Mouse (Mus musculus) forebrain, embryonic 14.5 days (tissue): Measurements from ENCODE around the gene Tspan9. TPM values are rescaled to one million over a fixed set of nuclear protein-coding genes. Genes with fewer than 3 reads are reported as not detected.

Source experiments
- ATAC-seq: fragments of 200-750 bp; cut with Nextera tagmentation; 2 replicates; pipeline ENCODE4 v1.8.0; 2017; ENCODE audit warnings: mild to moderate bottlenecking, moderate library complexity
- DNase-seq: peaks from one replicate; pipeline ENCODE4 v3.0.0-alpha.2; 2015; ENCODE audit warnings: low spot score
- H3K27ac ChIP-seq: fragments of 300-500 bp; sonication (generic); 2 replicates; pipeline ENCODE4 v1.5.1; 2014; ENCODE audit warnings: low read depth, mild to moderate bottlenecking, control low read depth, low read length, moderate library complexity
- H3K27me3 ChIP-seq: fragments of 300-500 bp; sonication (generic); replicated peaks from 2 replicates; pipeline ENCODE4 v1.6.1; 2014; ENCODE audit warnings: low read length, control low read depth, mixed read lengths; ENCODE audit not compliant: control insufficient read depth, insufficient read depth
- H3K36me3 ChIP-seq: fragments of 300-500 bp; sonication (generic); 2 replicates; pipeline ENCODE4 v1.6.1; 2014; ENCODE audit warnings: low read length, control low read depth; ENCODE audit not compliant: control insufficient read depth, insufficient read depth
- H3K4me1 ChIP-seq: fragments of 300-500 bp; sonication (generic); 2 replicates; pipeline ENCODE4 v1.6.1; 2014; ENCODE audit warnings: antibody characterized with exemption, low read length, control low read depth; ENCODE audit not compliant: control insufficient read depth, insufficient read depth
- H3K4me2 ChIP-seq: fragments of 300-500 bp; sonication (generic); 2 replicates; pipeline ENCODE4 v1.6.1; 2014; ENCODE audit warnings: mild to moderate bottlenecking, control low read depth, low read length
- H3K4me3 ChIP-seq: fragments of 300-500 bp; sonication (generic); 2 replicates; pipeline ENCODE4 v1.5.1; 2014; ENCODE audit warnings: low read depth, low read length, control low read depth
- H3K9ac ChIP-seq: fragments of 300-500 bp; sonication (generic); 2 replicates; pipeline ENCODE4 v1.6.1; 2014; ENCODE audit warnings: mild to moderate bottlenecking, low read length, control low read depth, moderate library complexity
- H3K9me3 ChIP-seq: fragments of 300-500 bp; sonication (generic); replicated peaks from 2 replicates; pipeline ENCODE4 v1.6.1; 2016; ENCODE audit warnings: low read length, control low read depth, mixed read lengths; ENCODE audit not compliant: control insufficient read depth
- WGBS: fragments of 180-500 bp; shearing (Covaris S2); extraction: QIAGEN DNeasy Blood & Tissue Kit; methylation state at CpG from one replicate; pipeline ENCODE4 v1.1.7; 2014; 5-methylcytosine and 5-hydroxymethylcytosine counted together
- polyA plus RNA-seq: library from polyadenylated mRNA; unstranded; fragments of >200 nt; fragmentation: Nextera tagmentation; extraction: Ambion mirVana; gene quantifications from 2 replicates; pipeline ENCODE4 v1.2.1, GENCODE M21; 2014

Gene Tspan9
- 23.0 and 36.2 TPM in 2 replicates for polyA plus RNA-seq

GRCm38 (mm10) chr6:128143390-128144020, at the start of gene Tspan9:
Gene Tspan9, minus strand, starts transcription at chr6:128143594.
- H3K4me1 ChIP-seq: no peaks in the 10 kb centered on the region; the same call in 1 of the 2 replicates
- no peaks in the 10 kb centered on the region for H3K36me3 ChIP-seq
- peak within 1 kb of the TSS; percentile 71 for H3K4me2 ChIP-seq
- DNase-seq (peak; percentile 72), ATAC-seq (peak; percentile 86)
- under 1% methylated on average over 50 of the region's 56 CpGs for WGBS
- peak within 1 kb of the TSS; percentile 61 for H3K4me3 ChIP-seq
- H3K9ac ChIP-seq: peak within 1 kb of the TSS; percentile 73
- peak within 1 kb of the TSS; percentile 45; the same call in 1 of the 2 replicates for H3K27ac ChIP-seq
- H3K9me3 ChIP-seq: no peaks in the 10 kb centered on the region
- 0 out of 2 replicates have a peak, but pooled peaks cover 5% of the 10 kb centered on the region for H3K27me3 ChIP-seq

- DNase-seq: no peak
Measured at GRCm38 (mm10) chr6:128183521-128183920, 40.1 kb upstream of the Tspan9 start.

GRCm38 (mm10) chr6:128181176-128181575, 37.8 kb upstream of the Tspan9 start:
- ATAC-seq: no peak
- no peak for DNase-seq
- no peak overlapping the region for H3K9ac ChIP-seq
- no peaks in the 10 kb centered on the region for H3K36me3 ChIP-seq
- no peak overlapping the region for H3K27ac ChIP-seq
- no peaks in the 10 kb centered on the region for H3K9me3 ChIP-seq
- 76% methylated on average over 5 of the region's 5 CpGs for WGBS
- no peak overlapping the region for H3K4me3 ChIP-seq
- H3K4me1 ChIP-seq: no peaks in the 10 kb centered on the region
- no peak overlapping the region for H3K4me2 ChIP-seq
- H3K27me3 ChIP-seq: no peaks in the 10 kb centered on the region

More at GRCm38 (mm10) chr6:128183521-128183920, 40.1 kb upstream of the Tspan9 start:
- H3K9ac ChIP-seq: no peak overlapping the region
- H3K27me3 ChIP-seq: no peaks in the 10 kb centered on the region
- no peak overlapping the region for H3K4me3 ChIP-seq
- no peaks in the 10 kb centered on the region for H3K4me1 ChIP-seq
- no peak for ATAC-seq
- H3K4me2 ChIP-seq: no peak overlapping the region
- WGBS: 48% methylated on average over 2 of the region's 2 CpGs
- no peaks in the 10 kb centered on the region for H3K9me3 ChIP-seq
- H3K36me3 ChIP-seq: no peaks in the 10 kb centered on the region
- no peak overlapping the region for H3K27ac ChIP-seq

- DNase-seq (no peak), ATAC-seq (no peak)
- Histone ChIP-seq H3K4me1 (no peaks in the 10 kb centered on the region), H3K36me3 (no peaks in the 10 kb centered on the region), H3K9me3 (no peaks in the 10 kb centered on the region), H3K27ac (no peak overlapping the region), H3K4me2 (no peak overlapping the region), H3K4me3 (no peak overlapping the region), H3K9ac (no peak overlapping the region), H3K27me3 (no peaks in the 10 kb centered on the region)
- 97% methylated on average over 1 of the region's 1 CpGs for WGBS
Measured at GRCm38 (mm10) chr6:128179651-128180050, 36.3 kb upstream of the Tspan9 start.

- no peaks in the 10 kb centered on the region for H3K9me3 ChIP-seq
Measured at GRCm38 (mm10) chr6:128179247-128179646, 35.9 kb upstream of the Tspan9 start.

GRCm38 (mm10) chr6:128178681-128179080, 35.3 kb upstream of the Tspan9 start:
- no peak overlapping the region for H3K4me2 ChIP-seq
- no peaks in the 10 kb centered on the region for H3K9me3 ChIP-seq
- no peaks in the 10 kb centered on the region for H3K36me3 ChIP-seq
- ATAC-seq (no peak), DNase-seq (no peak)
- H3K27ac ChIP-seq: no peak overlapping the region
- no peaks in the 10 kb centered on the region for H3K4me1 ChIP-seq
- no peak overlapping the region for H3K4me3 ChIP-seq
- H3K27me3 ChIP-seq: no peaks in the 10 kb centered on the region
- no peak overlapping the region for H3K9ac ChIP-seq
- WGBS: 81% methylated on average over 2 of the region's 2 CpGs

More at GRCm38 (mm10) chr6:128179247-128179646, 35.9 kb upstream of the Tspan9 start:
- Histone ChIP-seq H3K27ac (no peak overlapping the region), H3K4me1 (no peaks in the 10 kb centered on the region), H3K4me2 (no peak overlapping the region), H3K4me3 (no peak overlapping the region), H3K36me3 (no peaks in the 10 kb centered on the region), H3K9ac (no peak overlapping the region), H3K27me3 (no peaks in the 10 kb centered on the region)
- DNase-seq: no peak
- no peak for ATAC-seq
- 67% methylated on average over 5 of the region's 5 CpGs for WGBS

GRCm38 (mm10) chr6:128168785-128169679, 25.6 kb upstream of the Tspan9 start:
- no peak overlapping the region for H3K4me2 ChIP-seq
- DNase-seq: peak; percentile 47
- WGBS: 56% methylated on average over 6 of the region's 6 CpGs
- no peak overlapping the region for H3K27ac ChIP-seq
- no peaks in the 10 kb centered on the region for H3K36me3 ChIP-seq
- no peak for ATAC-seq
- no peak overlapping the region for H3K4me3 ChIP-seq
- no peaks in the 10 kb centered on the region for H3K27me3 ChIP-seq
- H3K9ac ChIP-seq: no peak overlapping the region
- no peaks in the 10 kb centered on the region for H3K4me1 ChIP-seq
- H3K9me3 ChIP-seq: no peaks in the 10 kb centered on the region

GRCm38 (mm10) chr6:128165564-128165963, 22.2 kb upstream of the Tspan9 start:
- no peak overlapping the region for H3K27ac ChIP-seq
- H3K4me2 ChIP-seq: no peak overlapping the region
- no peaks in the 10 kb centered on the region for H3K4me1 ChIP-seq
- ATAC-seq (no peak), DNase-seq (no peak)
- H3K27me3 ChIP-seq: no peaks in the 10 kb centered on the region
- WGBS: 53% methylated on average over 2 of the region's 2 CpGs
- no peak overlapping the region for H3K4me3 ChIP-seq
- no peaks in the 10 kb centered on the region for H3K9me3 ChIP-seq
- H3K9ac ChIP-seq: no peak overlapping the region
- no peaks in the 10 kb centered on the region for H3K36me3 ChIP-seq

GRCm38 (mm10) chr6:128164632-128165031, 21.2 kb upstream of the Tspan9 start:
- WGBS: 86% methylated on average over 7 of the region's 8 CpGs
- H3K27me3 ChIP-seq: no peaks in the 10 kb centered on the region
- H3K9ac ChIP-seq: no peak overlapping the region
- H3K9me3 ChIP-seq: no peaks in the 10 kb centered on the region
- no peak overlapping the region for H3K4me2 ChIP-seq
- H3K36me3 ChIP-seq: no peaks in the 10 kb centered on the region
- DNase-seq (no peak), ATAC-seq (no peak)
- no peak overlapping the region for H3K4me3 ChIP-seq
- no peaks in the 10 kb centered on the region for H3K4me1 ChIP-seq
- no peak overlapping the region for H3K27ac ChIP-seq
